Mouse (Mus musculus) ES-Bruce4 (cell line): ENCODE measurements around the gene Gm11172. TPM values are rescaled to one million over a fixed set of nuclear protein-coding genes. Genes with fewer than 3 reads are reported as not detected.
A peak's percentile ranks its signal among the peaks of the same experiment; 100 is the strongest.
"Not testable (repeated sequence)": the region's sequence is repeated elsewhere in the genome, so short reads cannot be mapped to it uniquely, and the experiment has no call there.

ENCODE experiments used
- H3K27ac ChIP-seq: 2 replicates; pipeline ENCODE4 v1.5.1; 2012; ENCODE audit warnings: low read length, inconsistent platforms; ENCODE audit not compliant: insufficient read depth
- H3K27me3 ChIP-seq: 2 replicates; pipeline ENCODE4 v1.6.1; 2012; ENCODE audit warnings: mild to moderate bottlenecking, low read length, inconsistent platforms; ENCODE audit not compliant: control insufficient read depth, poor library complexity, insufficient read depth, severe bottlenecking
- H3K36me3 ChIP-seq: 2 replicates; pipeline ENCODE4 v1.6.1; 2012; ENCODE audit warnings: inconsistent platforms, mild to moderate bottlenecking, low read length, moderate library complexity; ENCODE audit not compliant: control insufficient read depth, poor library complexity, insufficient read depth, severe bottlenecking
- H3K4me1 ChIP-seq: one replicate; pipeline ENCODE4 v1.8.1; 2011; ENCODE audit warnings: low read length; ENCODE audit not compliant: control insufficient read depth, insufficient read depth
- H3K4me3 ChIP-seq: 2 replicates; pipeline ENCODE4 v1.5.1; 2011; ENCODE audit warnings: low read depth, mild to moderate bottlenecking, low read length
- H3K9ac ChIP-seq: 2 replicates; pipeline ENCODE4 v1.6.1; 2012; ENCODE audit warnings: low read depth, mild to moderate bottlenecking, inconsistent platforms; ENCODE audit not compliant: poor library complexity, severe bottlenecking
- H3K9me3 ChIP-seq: replicated peaks from 2 replicates; pipeline ENCODE4 v1.6.1; 2012; ENCODE audit warnings: mild to moderate bottlenecking, low read length, inconsistent platforms; ENCODE audit not compliant: control insufficient read depth, poor library complexity, insufficient read depth, severe bottlenecking
- CTCF ChIP-seq: IDR thresholded peaks from one replicate; pipeline ENCODE4 v1.8.1; 2011; ENCODE audit warnings: low read depth, low read length
- EP300 ChIP-seq: IDR thresholded peaks from 2 replicates; pipeline ENCODE4 v1.6.1; 2011; ENCODE audit warnings: low read depth, low read length; ENCODE audit not compliant: insufficient read depth
- POLR2A ChIP-seq: IDR thresholded peaks from one replicate; pipeline ENCODE4 v1.8.1; 2011; ENCODE audit warnings: low read length; ENCODE audit not compliant: insufficient read depth
- polyA plus RNA-seq: library from polyadenylated mRNA; stranded (reverse); fragments of >200 nt; gene quantifications from 2 replicates; pipeline ENCODE4 v1.2.4, GENCODE M21; 2011; ENCODE audit warnings: low read depth; ENCODE audit not compliant: missing spikeins, insufficient read depth, insufficient read length

Gm11172 gene
- polyA plus RNA-seq, 1 experiment, result not detected

DNA sequence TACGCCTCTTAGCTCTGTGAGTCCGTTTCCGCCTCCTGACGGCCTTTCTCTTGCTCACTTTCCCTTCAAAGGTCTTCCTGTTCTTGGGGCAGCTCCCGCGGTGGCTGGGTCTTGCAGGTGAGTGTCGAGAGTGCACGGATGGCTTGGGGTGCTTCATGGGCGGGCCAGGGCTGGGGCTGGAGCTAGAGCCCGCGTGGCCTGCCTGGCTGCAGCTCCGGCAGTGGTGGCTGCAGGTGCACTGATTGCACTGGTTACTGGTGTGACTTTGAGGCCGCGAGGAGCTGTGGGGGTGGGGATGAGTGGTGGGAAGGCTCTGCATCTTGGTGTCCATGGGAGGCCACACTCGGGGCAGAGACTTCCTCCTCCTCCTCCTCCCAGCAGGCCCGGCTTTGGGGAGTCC lies 24.4 kb upstream of the Gm11172 start, which contains the start of gene Tnp2:
Gene Tnp2, minus strand, starts transcription at position 390 of the 400 bp plus-strand sequence.
- H3K4me1 ChIP-seq, result peaks cover 1% of the 10 kb centered on the region
- H3K27ac ChIP-seq, result no peak within 1 kb of the TSS
- H3K9me3 ChIP-seq, result no peaks in the 10 kb centered on the region
- no peaks in the 10 kb centered on the region; the same call in 1 of the 2 replicates for H3K27me3 ChIP-seq
- no peaks in the 10 kb centered on the region for H3K36me3 ChIP-seq
- H3K9ac ChIP-seq, result no peak within 1 kb of the TSS
- H3K4me3 ChIP-seq, result peak within 1 kb of the TSS; percentile 18
- TF ChIP-seq CTCF (no peak), POLR2A (no peak)

DNA sequence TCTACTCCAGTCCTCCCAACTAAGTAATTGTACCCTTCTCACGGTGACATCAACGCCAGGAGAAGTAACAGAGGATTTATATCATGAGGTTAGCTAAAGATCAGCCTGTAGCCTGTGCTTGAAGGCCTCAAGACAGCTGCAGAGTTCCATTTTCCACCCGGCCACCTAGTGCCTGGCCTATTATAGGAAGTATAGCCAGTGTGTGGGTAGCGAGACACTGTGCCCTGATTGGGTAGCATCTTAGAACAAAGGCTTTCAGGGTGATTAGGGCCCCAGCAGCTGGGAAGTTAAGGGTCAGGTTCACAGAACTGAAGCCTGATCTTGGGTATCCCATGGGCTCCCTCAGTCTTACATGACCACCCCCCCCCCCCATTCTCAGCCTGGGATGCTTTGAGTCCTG lies 23.8 kb upstream of the Gm11172 start:
- no peaks in the 10 kb centered on the region for H3K9me3 ChIP-seq
- no peak overlapping the region for H3K9ac ChIP-seq

GRCm38 (mm10) chr16:10790702-10791101 lies 22.0 kb upstream of the Gm11172 start, which contains the start of gene Prm3:
TSS of gene Prm3 (minus strand) at chr16:10790914.
- Histone ChIP-seq H3K27ac (no peak within 1 kb of the TSS), H3K4me3 (no peak within 1 kb of the TSS), H3K9me3 (no peaks in the 10 kb centered on the region), H3K36me3 (no peaks in the 10 kb centered on the region), H3K9ac (no peak within 1 kb of the TSS), H3K4me1 (peaks cover 1% of the 10 kb centered on the region), H3K27me3 (no peaks in the 10 kb centered on the region)
- TF ChIP-seq POLR2A (no peak), CTCF (no peak), EP300 (no peak)

More for the DNA sequence above, 23.8 kb upstream of the Gm11172 start:
- Histone ChIP-seq H3K36me3 (no peaks in the 10 kb centered on the region), H3K27me3 (no peaks in the 10 kb centered on the region; the same call in 1 of the 2 replicates), H3K4me1 (peaks cover 1% of the 10 kb centered on the region), H3K4me3 (no peak overlapping the region), H3K27ac (no peak overlapping the region)
- TF ChIP-seq EP300 (no peak), CTCF (no peak), POLR2A (no peak)

GRCm38 (mm10) chr16:10796034-10796433 lies 16.7 kb upstream of the Gm11172 start, which contains the start of gene Prm2:
TSS of gene Prm2 (minus strand) at chr16:10796134.
- Histone ChIP-seq H3K4me3 (no peak within 1 kb of the TSS), H3K27ac (no peak within 1 kb of the TSS), H3K27me3 (no peaks in the 10 kb centered on the region), H3K9ac (no peak within 1 kb of the TSS), H3K4me1 (no peaks in the 10 kb centered on the region), H3K9me3 (no peaks in the 10 kb centered on the region), H3K36me3 (no peaks in the 10 kb centered on the region)
- no peak for TF ChIP-seq EP300
- TF ChIP-seq POLR2A, result no peak
- TF ChIP-seq CTCF, result no peak

GRCm38 (mm10) chr16:10802420-10802819 lies 10.3 kb upstream of the Gm11172 start:
- not testable (repeated sequence) for H3K9ac ChIP-seq, H3K27me3 ChIP-seq, H3K27ac ChIP-seq, H3K9me3 ChIP-seq, H3K4me3 ChIP-seq, H3K36me3 ChIP-seq, H3K4me1 ChIP-seq

GRCm38 (mm10) chr16:10805789-10806527 lies 6.8 kb upstream of the Gm11172 start, which contains the start of gene Prm1:
TSS of gene Prm1 (minus strand) at chr16:10805839.
- Histone ChIP-seq H3K4me1 (no peaks in the 10 kb centered on the region), H3K36me3 (no peaks in the 10 kb centered on the region), H3K4me3 (no peak within 1 kb of the TSS), H3K27ac (no peak within 1 kb of the TSS), H3K9me3 (no peaks in the 10 kb centered on the region), H3K27me3 (no peaks in the 10 kb centered on the region), H3K9ac (no peak within 1 kb of the TSS)
- TF ChIP-seq POLR2A, result no peak
- TF ChIP-seq EP300, result no peak
- no peak for TF ChIP-seq CTCF
